Mouse (Mus musculus): ENCODE measurements around the gene Tmem40.

- TF ChIP-seq CTCF (IDR thresholded peaks at IDR 0.05) (no peak), EP300 (IDR thresholded peaks at IDR 0.05; ENCODE audit: insufficient read depth, low read depth, low read length) (no peak)
These were observed 2.0 kb upstream of the Tmem40 start for GRCm38 (mm10) chr6:115764179-115764578.
